Mouse (Mus musculus) bone marrow macrophage, adult 2 months (primary cell): ENCODE results near the gene Agtpbp1. TPM values are rescaled to one million over a fixed set of nuclear protein-coding genes. Genes with fewer than 3 reads are reported as not detected.

ENCODE experiments used
- H3K27ac ChIP-seq: 2 replicates; pipeline ENCODE4 v1.5.1; 2012; ENCODE audit warnings: low read depth, low read length; ENCODE audit not compliant: insufficient read depth
- H3K4me1 ChIP-seq: 2 replicates; pipeline ENCODE4 v1.6.1; 2012; ENCODE audit warnings: low read length; ENCODE audit not compliant: control insufficient read depth, insufficient read depth
- H3K4me3 ChIP-seq: 2 replicates; pipeline ENCODE4 v1.5.1; 2012; ENCODE audit warnings: mild to moderate bottlenecking, low read length, moderate library complexity; ENCODE audit not compliant: insufficient read depth
- CTCF ChIP-seq: IDR thresholded peaks from 2 replicates; pipeline ENCODE4 v1.5.1; 2012; ENCODE audit warnings: low read depth, mild to moderate bottlenecking, low read length, moderate library complexity
- POLR2A ChIP-seq: IDR thresholded peaks from 2 replicates; pipeline ENCODE4 v1.6.1; 2012; ENCODE audit warnings: mild to moderate bottlenecking, low read depth, low read length, borderline replicate concordance
- polyA plus RNA-seq: library from polyadenylated mRNA; stranded (reverse); fragments of >200 nt; gene quantifications from 2 replicates; pipeline ENCODE4 v1.2.4, GENCODE M21; 2012; ENCODE audit not compliant: missing spikeins, insufficient read depth, insufficient read length

Gene Agtpbp1
- polyA plus RNA-seq, 1 experiment: 50.6 TPM

DNA sequence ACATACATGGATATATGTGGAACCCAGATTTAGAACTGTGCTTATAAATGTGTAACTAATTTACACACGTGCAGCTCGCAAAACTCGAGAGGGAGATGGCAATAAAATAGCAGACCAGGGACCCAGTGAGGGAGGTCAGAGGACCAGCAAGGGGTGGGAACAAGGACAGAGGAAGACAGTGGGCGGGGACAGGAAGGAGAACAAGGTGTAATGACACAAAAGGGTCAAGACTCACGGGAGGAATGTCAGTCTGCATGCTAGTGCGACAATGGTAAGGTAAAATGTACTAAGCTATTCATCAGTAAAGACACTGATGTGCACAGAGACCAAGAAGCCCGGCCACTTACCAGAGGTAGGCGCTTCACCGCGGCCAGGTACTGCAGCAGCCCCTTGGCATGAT is 111.7 kb downstream of the Agtpbp1 start:
- no peaks in the 10 kb centered on the region for H3K4me1 ChIP-seq
- H3K4me3 ChIP-seq: no peak overlapping the region
- no peak overlapping the region for H3K27ac ChIP-seq
- TF ChIP-seq CTCF: no peak
- TF ChIP-seq POLR2A: no peak

DNA sequence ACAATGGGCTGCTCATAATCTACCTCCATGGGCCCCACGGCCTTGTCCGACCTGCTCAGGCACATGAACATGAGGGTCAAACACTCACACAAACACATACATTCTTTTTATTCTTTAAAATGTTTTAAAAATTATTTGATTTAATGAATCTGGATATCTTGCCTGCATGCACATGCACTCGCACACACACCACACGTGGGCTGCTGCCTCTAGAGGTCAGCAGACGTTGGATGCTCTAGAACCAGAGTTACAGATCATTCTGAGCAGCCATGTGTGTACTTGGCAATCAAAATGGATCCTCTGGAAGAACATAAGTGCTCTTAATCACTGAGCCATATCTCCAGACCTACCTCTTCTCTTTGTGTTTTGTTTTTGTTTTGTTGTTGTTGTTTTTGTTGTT is 112.8 kb downstream of the Agtpbp1 start:
- H3K4me1 ChIP-seq: no peaks in the 10 kb centered on the region
- TF ChIP-seq CTCF (no peak), POLR2A (no peak)
- no peak overlapping the region for H3K27ac ChIP-seq
- H3K4me3 ChIP-seq: no peak overlapping the region

DNA sequence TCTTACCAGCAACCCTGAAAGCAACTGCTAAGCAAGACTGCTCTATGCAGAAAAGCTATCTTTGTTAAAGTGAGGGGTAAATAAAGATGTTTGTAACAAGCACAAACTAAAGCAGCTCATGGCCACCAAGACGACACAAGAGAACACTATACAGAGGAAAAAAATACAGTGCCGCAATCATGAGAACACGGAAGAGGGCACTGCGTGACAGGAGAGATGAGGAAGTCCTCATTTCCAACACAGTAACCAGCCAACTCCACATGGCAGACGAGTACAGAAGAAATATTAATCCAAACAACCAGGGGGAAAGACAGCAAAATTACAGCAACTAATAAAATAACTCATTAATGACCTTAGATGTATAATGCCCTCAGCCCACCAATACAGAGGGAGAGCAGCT is 115.3 kb downstream of the Agtpbp1 start:
- no peak for TF ChIP-seq CTCF
- no peak for TF ChIP-seq POLR2A
- no peak overlapping the region for H3K27ac ChIP-seq
- H3K4me1 ChIP-seq: no peaks in the 10 kb centered on the region
- no peak overlapping the region for H3K4me3 ChIP-seq

DNA sequence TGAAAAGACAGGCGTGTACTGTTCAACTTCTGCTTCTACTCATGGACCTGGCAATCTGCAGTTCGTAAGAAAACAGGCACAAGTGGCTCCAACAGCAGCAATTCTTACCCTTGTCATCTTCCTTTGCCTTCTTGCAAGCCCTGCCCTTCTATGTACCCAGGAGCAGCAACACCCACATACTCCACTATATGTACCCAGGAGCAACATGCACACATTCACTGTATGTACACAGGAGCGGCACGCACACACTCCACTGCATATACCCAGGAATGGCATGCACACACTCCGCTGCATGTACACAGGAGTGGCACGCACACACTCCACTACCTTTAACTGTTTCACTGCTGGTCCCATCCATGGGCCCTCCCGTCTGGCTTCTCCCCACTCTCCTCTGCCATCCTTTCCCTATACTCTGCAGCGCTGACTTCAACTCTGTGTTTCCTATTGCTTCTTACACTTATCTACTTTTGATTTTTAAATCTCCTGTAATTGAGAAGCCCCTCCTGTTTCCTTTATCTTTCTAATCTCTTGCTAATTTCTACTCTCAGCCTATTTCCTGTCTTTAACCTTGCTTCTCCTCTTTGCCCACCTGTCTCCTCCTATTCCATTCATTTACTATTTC is 116.7 kb downstream of the Agtpbp1 start:
- TF ChIP-seq POLR2A (no peak), CTCF (no peak)
- no peak overlapping the region for H3K4me3 ChIP-seq
- no peak overlapping the region for H3K27ac ChIP-seq
- H3K4me1 ChIP-seq: no peaks in the 10 kb centered on the region

DNA sequence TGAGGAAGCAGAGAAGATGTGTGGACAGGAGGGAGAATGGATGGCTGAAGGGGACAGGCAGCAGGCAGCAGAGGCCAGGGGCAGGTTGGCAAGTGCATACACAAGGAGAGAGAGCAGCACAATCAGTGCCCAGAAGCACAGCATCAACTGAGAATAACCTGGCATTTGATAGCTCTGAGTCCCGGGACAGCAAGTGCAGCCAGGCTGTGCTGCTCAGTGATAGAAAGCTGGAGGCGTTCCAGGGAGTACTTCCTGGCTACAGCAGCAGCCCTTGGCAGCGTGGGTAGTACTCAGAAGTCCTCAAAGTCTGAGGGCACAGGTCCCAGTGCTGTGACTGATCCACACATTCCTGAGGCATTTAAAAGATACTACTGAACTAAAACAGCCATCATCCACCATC is 117.4 kb downstream of the Agtpbp1 start:
- Histone ChIP-seq H3K27ac (no peak overlapping the region), H3K4me3 (no peak overlapping the region), H3K4me1 (no peaks in the 10 kb centered on the region)
- TF ChIP-seq POLR2A (no peak), CTCF (no peak)

DNA sequence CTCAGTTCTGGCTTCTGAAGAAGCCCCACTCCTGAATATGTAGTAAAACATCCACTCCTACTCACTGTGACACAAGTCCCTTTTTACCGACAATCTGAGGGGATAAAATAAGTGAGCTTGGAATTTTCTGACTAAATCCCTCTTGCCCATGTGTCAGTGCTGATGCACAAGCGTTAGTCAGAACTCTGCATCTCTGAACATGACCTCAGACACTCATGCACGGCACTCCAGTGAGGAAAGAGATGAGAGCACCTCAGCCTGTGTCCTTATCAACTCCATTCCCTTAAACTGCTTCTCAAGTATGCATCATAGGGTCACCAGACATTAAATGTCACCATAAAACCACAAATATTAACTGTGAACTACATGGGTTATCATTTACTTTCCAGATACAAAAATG is 124.1 kb downstream of the Agtpbp1 start:
- Histone ChIP-seq H3K4me1 (peaks cover 4% of the 10 kb centered on the region), H3K27ac (no peak overlapping the region), H3K4me3 (no peak overlapping the region)
- TF ChIP-seq POLR2A (no peak), CTCF (no peak)

DNA sequence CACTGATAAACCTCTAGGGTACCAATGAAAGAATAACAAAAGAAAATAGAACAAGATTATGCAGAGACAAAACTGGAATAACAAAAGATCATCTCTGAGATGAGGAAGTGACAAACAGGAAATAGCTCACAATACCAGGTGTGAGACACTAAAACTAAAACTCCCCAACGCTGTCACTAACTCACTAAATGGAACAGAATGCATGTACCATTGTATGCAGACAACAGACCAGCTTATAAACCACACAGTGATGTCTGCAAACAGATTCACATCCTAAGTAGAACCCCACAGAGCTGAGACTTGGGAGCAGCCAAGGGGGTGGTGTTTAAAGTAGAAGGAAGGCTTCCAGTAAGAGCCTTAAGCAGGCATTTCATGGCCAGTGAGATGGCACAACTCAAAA is 128.8 kb downstream of the Agtpbp1 start:
- H3K4me1 ChIP-seq: peaks cover 4% of the 10 kb centered on the region
- TF ChIP-seq CTCF (no peak), POLR2A (no peak)
- H3K27ac ChIP-seq: no peak overlapping the region

DNA sequence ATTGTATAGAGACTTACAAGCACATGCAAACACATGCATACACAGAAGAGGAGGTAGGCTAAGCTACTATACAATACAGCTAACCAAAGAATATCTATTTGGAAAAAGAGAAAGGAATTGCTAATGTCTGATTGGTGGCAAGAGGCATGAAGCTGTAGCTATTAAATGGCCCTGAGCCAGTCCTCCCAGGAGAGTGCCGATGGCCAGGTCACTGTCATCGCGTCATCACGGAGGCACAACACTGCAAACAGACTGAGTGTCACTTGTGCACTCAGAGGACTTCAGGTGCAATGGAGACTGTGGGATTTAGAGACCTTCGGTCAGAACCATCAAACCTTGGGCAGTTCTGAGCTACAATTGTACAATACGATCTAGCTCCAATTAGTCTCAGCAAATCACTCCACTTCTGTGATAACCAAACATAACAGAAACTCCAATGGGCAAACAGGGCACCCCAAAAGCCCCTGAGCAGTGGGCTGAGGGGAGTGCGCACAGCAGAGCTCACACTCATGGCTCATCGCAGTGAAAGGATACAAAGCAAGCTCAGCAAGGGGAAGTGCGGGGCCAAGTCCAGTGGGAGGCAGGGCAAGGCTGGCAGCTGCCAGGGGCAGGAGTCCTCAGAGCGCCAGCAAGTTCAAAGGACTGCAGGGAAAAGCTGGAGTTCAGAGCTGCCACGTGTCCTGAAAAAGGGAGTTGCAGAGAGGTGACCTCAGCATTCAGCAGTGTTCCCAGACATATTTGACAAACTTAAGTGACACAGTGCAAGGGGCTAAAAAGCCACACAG is 130.8 kb downstream of the Agtpbp1 start:
- TF ChIP-seq CTCF: no peak
- no peak for TF ChIP-seq POLR2A
- peaks cover 4% of the 10 kb centered on the region for H3K4me1 ChIP-seq
- H3K27ac ChIP-seq: no peak overlapping the region
- no peak overlapping the region for H3K4me3 ChIP-seq

More for the DNA sequence above, 128.8 kb downstream of the Agtpbp1 start:
- no peak overlapping the region for H3K4me3 ChIP-seq

DNA sequence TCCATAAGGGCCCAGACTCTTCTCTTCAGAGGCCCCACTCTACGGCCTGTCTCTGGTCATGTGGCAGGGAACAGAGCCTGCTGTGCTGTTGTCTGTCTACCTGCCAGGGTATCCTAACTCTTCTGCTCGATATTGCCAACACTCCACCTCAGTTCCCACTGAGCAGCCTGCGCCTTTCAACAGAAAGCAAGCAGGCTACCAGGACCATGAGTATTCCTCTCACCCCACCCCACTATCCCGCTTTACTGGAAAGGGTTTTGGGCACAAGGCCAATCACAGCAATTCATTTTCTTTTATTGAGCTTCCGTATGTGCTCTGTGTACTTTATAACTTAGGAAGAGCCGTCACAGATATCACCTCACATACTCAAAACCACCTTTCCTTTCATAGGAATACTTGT is 131.4 kb downstream of the Agtpbp1 start:
- TF ChIP-seq POLR2A (no peak), CTCF (no peak)
- Histone ChIP-seq H3K4me1 (peaks cover 4% of the 10 kb centered on the region), H3K4me3 (no peak overlapping the region), H3K27ac (no peak overlapping the region)

DNA sequence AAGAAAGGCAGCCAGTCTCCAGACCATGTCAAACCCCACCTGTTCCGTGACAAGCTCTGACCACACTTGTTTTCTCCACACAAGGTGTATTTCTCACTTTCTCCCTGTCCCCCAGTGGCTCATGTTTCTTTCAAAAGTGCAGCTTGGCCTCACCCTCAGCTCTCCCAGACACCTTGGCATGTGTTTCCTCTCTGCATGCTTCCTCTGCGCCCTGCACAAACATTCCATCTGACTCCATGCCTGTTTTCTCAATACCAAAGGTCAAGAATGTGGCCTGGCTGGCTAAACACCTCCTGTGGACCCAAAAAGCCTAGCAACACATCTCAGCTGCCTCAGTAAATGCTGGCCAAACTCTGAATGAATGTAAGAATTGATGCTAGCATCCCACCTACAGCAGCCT is 132.0 kb downstream of the Agtpbp1 start:
- no peak overlapping the region for H3K4me3 ChIP-seq
- no peak for TF ChIP-seq CTCF
- no peak for TF ChIP-seq POLR2A
- no peak overlapping the region for H3K27ac ChIP-seq
- H3K4me1 ChIP-seq: peaks cover 4% of the 10 kb centered on the region
